In the genomic region with DNA sequence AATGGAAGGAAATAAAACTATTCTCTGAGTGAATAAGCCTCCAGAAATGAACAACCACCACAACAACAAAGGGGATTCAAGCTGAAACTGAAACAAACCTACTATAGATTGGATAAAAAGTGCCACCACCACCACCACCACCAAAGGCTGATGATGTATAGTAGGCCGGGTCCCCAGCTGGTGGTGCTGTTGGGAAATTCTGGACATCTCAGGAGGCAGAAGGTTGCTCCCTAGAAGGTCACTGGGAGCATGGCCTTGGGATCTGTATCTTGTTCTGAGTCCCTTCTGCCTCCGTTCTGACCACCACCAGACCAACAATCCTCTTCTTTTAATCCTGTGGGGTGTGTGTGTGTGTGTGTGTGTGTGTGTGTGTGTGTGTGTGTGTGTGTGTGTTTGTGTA, we compare ENCODE assay signal across 15 mouse cellular contexts. TPM values are rescaled to one million over a fixed set of nuclear protein-coding genes. Genes with fewer than 3 reads are reported as not detected.
DNase-seq lines count a peak whose midpoint lies in the region; ATAC-seq and TF ChIP-seq lines count a peak whose summit lies in the region.
"Had no signal": no experiment of that assay in that cellular context is flagged by ENCODE, and none has a peak within 500 bp of the region (broad histone marks: within the 10 kb centered on the region; RNA-seq: fewer than 3 reads in every experiment).

No protein-coding gene starts in this region.

- intact Hi-C loops in gastrocnemius, adult 2 months (cut with DNase I): no loop called here
- intact Hi-C loops in gastrocnemius, postnatal 36 days (cut with DNase I): no loop called here

- DNase-seq in gastrocnemius, adult 2 months: peak; percentile 31
- DNase-seq in gastrocnemius, postnatal 36 days: no peak
- peak; percentile 18 for DNase-seq in lung, postnatal 14 days
- no peak for DNase-seq in lung, adult 2 months
- DNase-seq in adrenal gland, postnatal 36 days: peak; percentile 58 to 64
- DNase-seq in thymus, postnatal 25 days: no peak
- DNase-seq in urinary bladder, adult 2 months (ENCODE audit: low spot score): no peak
- DNase-seq: cerebellum, adult 18-20 months; left cerebral cortex, postnatal 4 days had no signal

- H3K27ac ChIP-seq in gastrocnemius, adult 2 months: no peak overlapping the region
- H3K27ac ChIP-seq: stomach, embryonic 15.5 days had no signal

- peak; percentile 34; the same call in 1 of the 2 replicates for ATAC-seq in megakaryocyte progenitor cell, adult 5-6 weeks (replicated peaks; ENCODE audit: poor library complexity)
- ATAC-seq: activated CD4-positive, CD25-positive, alpha-beta regulatory T cell, adult 4 months; intestine, embryonic 16.5 days had no signal

- WGBS in lung, adult 2 months: 74% methylated on average over 2 of the region's 2 CpGs

- no peaks in the 10 kb centered on the region for H3K4me1 ChIP-seq in lung, adult 2 months (ENCODE audit: control insufficient read depth, insufficient read depth, low read length)
- H3K4me1 ChIP-seq: stomach, embryonic 15.5 days had no signal

- no peak overlapping the region for H3K4me3 ChIP-seq in gastrocnemius, adult 2 months
- H3K4me3 ChIP-seq in lung, adult 2 months (replicated peaks; ENCODE audit: extremely low read depth, low read depth, low read length): no peak overlapping the region
- H3K4me3 ChIP-seq: erythroblast, embryonic 14.5 days; heart, embryonic 12.5 days; stomach, embryonic 15.5 days had no signal

- no peak for TF ChIP-seq POLR2A in lung, adult 2 months (IDR thresholded peaks at IDR 0.05; ENCODE audit: borderline replicate concordance, extremely low read depth, low read depth, low read length)

- peak; percentile 38; the same call in 1 of the 2 replicates for TF ChIP-seq CTCF in gastrocnemius, adult 2 months (IDR thresholded peaks at IDR 0.05)
- no peak for TF ChIP-seq CTCF in lung, adult 2 months (IDR thresholded peaks at IDR 0.05; ENCODE audit: insufficient read depth, low read length)

RNA-seq across cellular contexts. Expression of a gene that starts 49.3 kb away (rescaled TPM):
- total RNA-seq in gastrocnemius, adult 2 months (2021): 10 to 100 TPM in 1 of 2 experiments, 1 to 10 TPM in 1; 6.7 to 10.8 TPM
- 1 to 10 TPM; 6.1 to 6.7 TPM for total RNA-seq in gastrocnemius, postnatal 36 days (2021)
- polyA plus RNA-seq in lung, adult 2 months (2012; rRNA removed): 20.9 and 25.9 TPM in 2 replicates
- total RNA-seq in adrenal gland, postnatal 36 days (2021): 10 to 100 TPM; 51.3 to 57.6 TPM
- total RNA-seq in megakaryocyte progenitor cell, adult 5-6 weeks (2015): 124 TPM in 2 replicates
- total RNA-seq in megakaryocyte progenitor cell, adult 5-6 weeks (2017): 67.1 and 76.4 TPM in 2 replicates
- polyA plus RNA-seq in urinary bladder, adult 2 months (2012; rRNA removed): 29.9 and 31.5 TPM in 2 replicates

Comparison
In these comparisons a context has a peak if more than half of its experiments do, and no peak if none do; other contexts are left out.
1. DNase-seq: peak in gastrocnemius, adult 2 months (single experiment), lung, postnatal 14 days (single experiment) and adrenal gland, postnatal 36 days (2 of 2); none in gastrocnemius, postnatal 36 days (0 of 2), lung, adult 2 months (single experiment), thymus, postnatal 25 days (single experiment) and urinary bladder, adult 2 months (single experiment).
2. RNA of a gene that starts 49.3 kb away (total RNA-seq): 67.1 to 124 TPM in megakaryocyte progenitor cell, adult 5-6 weeks and 51.3 to 57.6 TPM in adrenal gland, postnatal 36 days; 6.7 to 10.8 TPM in gastrocnemius, adult 2 months and 6.1 to 6.7 TPM in gastrocnemius, postnatal 36 days; every median in the first group is over 4 times any median in the second.